25 mouse cellular contexts compared by ENCODE assay signal in genomic region chr3:37567505-37567904, GRCm38 (mm10).
DNase-seq lines count a peak whose midpoint lies in the region; ATAC-seq lines count a peak whose summit lies in the region.
"Had no signal": no experiment of that assay in that cellular context is flagged by ENCODE, and none has a peak within 500 bp of the region (broad histone marks: within the 10 kb centered on the region; RNA-seq: fewer than 3 reads in every experiment).

No protein-coding gene starts in this region.

- H3K4me2 ChIP-seq in liver, embryonic 13.5 days: no peak overlapping the region
- no peak overlapping the region for H3K4me2 ChIP-seq in midbrain, embryonic 11.5 days
- H3K4me2 ChIP-seq in midbrain, embryonic 13.5 days (replicated peaks): no peak overlapping the region
- H3K4me2 ChIP-seq: embryonic facial prominence, embryonic 12.5 days; forebrain, embryonic 13.5 days had no signal

- no peak overlapping the region for H3K4me3 ChIP-seq in liver, embryonic 13.5 days (replicated peaks)
- no peak overlapping the region for H3K4me3 ChIP-seq in midbrain, embryonic 11.5 days (ENCODE audit: low read depth, low read length)
- no peak overlapping the region for H3K4me3 ChIP-seq in midbrain, embryonic 13.5 days (replicated peaks)
- H3K4me3 ChIP-seq: embryonic facial prominence, embryonic 10.5 days; embryonic facial prominence, embryonic 12.5 days; forebrain, embryonic 13.5 days had no signal

- H3K9me3 ChIP-seq in liver, embryonic 13.5 days (replicated peaks): no peaks in the 10 kb centered on the region
- no peaks in the 10 kb centered on the region for H3K9me3 ChIP-seq in midbrain, embryonic 11.5 days (ENCODE audit: control insufficient read depth, low read length)
- no peaks in the 10 kb centered on the region for H3K9me3 ChIP-seq in midbrain, embryonic 13.5 days
- H3K9me3 ChIP-seq: embryonic facial prominence, embryonic 10.5 days; embryonic facial prominence, embryonic 12.5 days; forebrain, embryonic 13.5 days; G1E had no signal

- H3K9ac ChIP-seq in liver, embryonic 13.5 days: no peak overlapping the region
- H3K9ac ChIP-seq in midbrain, embryonic 11.5 days (ENCODE audit: low read length): no peak overlapping the region
- no peak overlapping the region for H3K9ac ChIP-seq in midbrain, embryonic 13.5 days (replicated peaks)
- H3K9ac ChIP-seq: embryonic facial prominence, embryonic 12.5 days; forebrain, embryonic 13.5 days had no signal

- WGBS in liver, embryonic 13.5 days (ENCODE audit: insufficient replicate concordance): 86% methylated on average over 1 of the region's 1 CpGs
- 89% methylated on average over 1 of the region's 1 CpGs for WGBS in midbrain, embryonic 11.5 days
- WGBS in midbrain, embryonic 13.5 days: 92% methylated on average over 1 of the region's 1 CpGs

- intact Hi-C loops in heart, postnatal 14 days (cut with DNase I): no loop called here

- peak overlapping the region; percentile 74 for H3K27ac ChIP-seq in liver, embryonic 13.5 days
- no peak overlapping the region for H3K27ac ChIP-seq in midbrain, embryonic 11.5 days (ENCODE audit: low read depth, low read length)
- H3K27ac ChIP-seq in midbrain, embryonic 13.5 days: no peak overlapping the region
- H3K27ac ChIP-seq: embryonic facial prominence, embryonic 10.5 days; embryonic facial prominence, embryonic 12.5 days; forebrain, embryonic 13.5 days had no signal

- no peaks in the 10 kb centered on the region for H3K27me3 ChIP-seq in liver, embryonic 13.5 days
- H3K27me3 ChIP-seq in midbrain, embryonic 11.5 days (ENCODE audit: control insufficient read depth, insufficient read depth, low read length): no peaks in the 10 kb centered on the region
- no peaks in the 10 kb centered on the region for H3K27me3 ChIP-seq in midbrain, embryonic 13.5 days
- H3K27me3 ChIP-seq: CH12.LX; embryonic facial prominence, embryonic 12.5 days; forebrain, embryonic 13.5 days; Patski had no signal

- H3K36me3 ChIP-seq in liver, embryonic 13.5 days: peaks cover 4% of the 10 kb centered on the region; the same call in 1 of the 2 replicates
- no peaks in the 10 kb centered on the region for H3K36me3 ChIP-seq in midbrain, embryonic 11.5 days (ENCODE audit: control insufficient read depth, insufficient read depth, low read length)
- no peaks in the 10 kb centered on the region for H3K36me3 ChIP-seq in midbrain, embryonic 13.5 days
- H3K36me3 ChIP-seq: embryonic facial prominence, embryonic 12.5 days had no signal

- ATAC-seq in liver, embryonic 13.5 days (ENCODE audit: low read depth): peak; percentile 70
- no peak for ATAC-seq in midbrain, embryonic 11.5 days (ENCODE audit: low FRiP score)
- no peak for ATAC-seq in midbrain, embryonic 13.5 days
- peak; percentile 5; the same call in 1 of the 2 replicates for ATAC-seq in megakaryocyte, adult 5-6 weeks (ENCODE audit: poor library complexity, severe bottlenecking)
- ATAC-seq in megakaryocyte progenitor cell, adult 5-6 weeks (replicated peaks; ENCODE audit: poor library complexity): no peak
- ATAC-seq: activated CD4-positive, CD25-positive, alpha-beta regulatory T cell, adult 4 months; CD4-positive, CD25-positive, alpha-beta regulatory T cell, adult 4 months; forebrain, embryonic 13.5 days; Patski had no signal

- peaks cover 67% of the 10 kb centered on the region for H3K4me1 ChIP-seq in liver, embryonic 13.5 days (replicated peaks)
- H3K4me1 ChIP-seq in midbrain, embryonic 11.5 days (ENCODE audit: control insufficient read depth, insufficient read depth, low read length): peaks cover 20% of the 10 kb centered on the region
- peaks cover 22% of the 10 kb centered on the region for H3K4me1 ChIP-seq in midbrain, embryonic 13.5 days (replicated peaks)

- peak; percentile 8 for DNase-seq in heart, adult 11 months
- DNase-seq in heart, postnatal 14 days: no peak
- DNase-seq in liver, embryonic 13.5 days: no peak
- DNase-seq in liver: no peak
- peak; percentile 37 for DNase-seq in midbrain, embryonic 11.5 days (ENCODE audit: low spot score, missing footprints)
- DNase-seq: adrenal gland, adult 8-10 months; adrenal gland, postnatal 14 days; adrenal gland, postnatal 36 days; B cell, adult 2 months; cerebellum, adult 11-12 months; cerebellum, adult 2 months; cerebellum, adult 9-10 months; cerebellum, postnatal 10 days; cerebellum, postnatal 25 days had no signal

Comparison
In these comparisons a context has a peak if more than half of its experiments do, and no peak if none do; other contexts are left out.
1. DNase-seq: peak in heart, adult 11 months (single experiment) and midbrain, embryonic 11.5 days (single experiment); none in heart, postnatal 14 days (0 of 2), liver, embryonic 13.5 days (single experiment) and liver (single experiment).
2. ATAC-seq: peak in liver, embryonic 13.5 days (single experiment) and megakaryocyte, adult 5-6 weeks (single experiment); none in midbrain, embryonic 11.5 days (single experiment), midbrain, embryonic 13.5 days (single experiment) and megakaryocyte progenitor cell, adult 5-6 weeks (single experiment).